Mouse (Mus musculus) heart, embryonic 11.5 days (tissue): ENCODE results near the gene Cpne6. TPM values are rescaled to one million over a fixed set of nuclear protein-coding genes. Genes with fewer than 3 reads are reported as not detected.
A peak's percentile ranks its signal among the peaks of the same experiment; 100 is the strongest.

ENCODE experiments used
- ATAC-seq: fragments of 200-750 bp; cut with Nextera tagmentation; replicated peaks from 2 replicates; pipeline ENCODE4 v1.8.0; 2017; ENCODE audit warnings: moderate library complexity; ENCODE audit not compliant: insufficient number of reproducible peaks, low FRiP score, low TSS enrichment
- H3K27ac ChIP-seq: fragments of 300-500 bp; sonication (generic); 2 replicates; pipeline ENCODE4 v1.5.1; 2014; ENCODE audit warnings: mild to moderate bottlenecking, low read depth, low read length
- H3K27me3 ChIP-seq: fragments of 300-500 bp; sonication (generic); 2 replicates; pipeline ENCODE4 v1.6.1; 2014; ENCODE audit warnings: mild to moderate bottlenecking, low read length, mixed read lengths; ENCODE audit not compliant: control insufficient read depth, insufficient read depth
- H3K36me3 ChIP-seq: fragments of 300-500 bp; sonication (generic); 2 replicates; pipeline ENCODE4 v1.6.1; 2014; ENCODE audit warnings: mild to moderate bottlenecking, low read length, moderate library complexity, mixed read lengths; ENCODE audit not compliant: control insufficient read depth, insufficient read depth
- H3K4me1 ChIP-seq: fragments of 300-500 bp; sonication (generic); 2 replicates; pipeline ENCODE4 v1.6.1; 2014; ENCODE audit warnings: low read length; ENCODE audit not compliant: control insufficient read depth, insufficient read depth
- H3K4me2 ChIP-seq: fragments of 300-500 bp; sonication (generic); 2 replicates; pipeline ENCODE4 v1.6.1; 2014; ENCODE audit warnings: mild to moderate bottlenecking, moderate library complexity
- H3K4me3 ChIP-seq: fragments of 300-500 bp; sonication (generic); 2 replicates; pipeline ENCODE4 v1.5.1; 2014; ENCODE audit warnings: low read depth, low read length
- H3K9ac ChIP-seq: fragments of 300-500 bp; sonication (generic); 2 replicates; pipeline ENCODE4 v1.6.1; 2014; ENCODE audit warnings: mild to moderate bottlenecking, low read depth, low read length, moderate library complexity
- H3K9me3 ChIP-seq: fragments of 300-500 bp; sonication (generic); replicated peaks from 2 replicates; pipeline ENCODE4 v1.6.1; 2016; ENCODE audit warnings: low read length; ENCODE audit not compliant: control insufficient read depth
- WGBS: fragments of 180-500 bp; shearing (Covaris S2); extraction: QIAGEN DNeasy Blood & Tissue Kit; methylation state at CpG from one replicate; pipeline ENCODE4 v1.1.7; 2014; ENCODE audit not compliant: insufficient replicate concordance; 5-methylcytosine and 5-hydroxymethylcytosine counted together
- polyA plus RNA-seq: library from polyadenylated mRNA; unstranded; fragments of >200 nt; fragmentation: Nextera tagmentation; extraction: Ambion mirVana; gene quantifications from 2 replicates; pipeline ENCODE4 v1.2.1, GENCODE M21; 2014

Gene Cpne6
- polyA plus RNA-seq, 1 experiment from 2014 or later: 0.43 TPM

DNA sequence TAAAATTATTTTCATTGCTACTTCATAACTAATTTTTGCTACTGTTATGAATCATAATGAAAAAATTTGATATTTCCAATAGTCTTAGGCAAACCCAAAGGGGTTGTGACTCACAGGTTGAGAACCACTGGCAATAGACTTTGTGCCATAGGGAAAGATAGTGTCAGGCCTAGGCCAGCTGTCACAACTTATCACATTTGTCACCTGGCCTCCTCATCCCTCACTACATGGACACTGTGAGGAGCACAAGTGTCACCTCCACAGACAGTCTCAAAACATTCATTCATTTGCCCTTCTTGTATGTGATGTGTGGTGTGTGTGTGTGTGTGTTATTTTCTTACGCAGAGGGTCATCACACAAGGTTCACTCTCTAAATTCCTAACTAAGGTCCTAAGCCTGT lies 32.8 kb upstream of the Cpne6 start:
- ATAC-seq: no peak
- no peaks in the 10 kb centered on the region for H3K4me1 ChIP-seq
- 91% methylated on average over 1 of the region's 1 CpGs for WGBS
- no peak overlapping the region for H3K4me2 ChIP-seq
- H3K36me3 ChIP-seq: no peaks in the 10 kb centered on the region
- no peak overlapping the region for H3K27ac ChIP-seq
- no peak overlapping the region for H3K4me3 ChIP-seq
- no peaks in the 10 kb centered on the region for H3K9me3 ChIP-seq
- H3K9ac ChIP-seq: no peak overlapping the region
- H3K27me3 ChIP-seq: no peaks in the 10 kb centered on the region

- H3K36me3 ChIP-seq: no peaks in the 10 kb centered on the region
- no peak overlapping the region for H3K4me3 ChIP-seq
- H3K4me1 ChIP-seq: no peaks in the 10 kb centered on the region
- H3K9ac ChIP-seq: no peak overlapping the region
- no peak for ATAC-seq
- H3K27me3 ChIP-seq: no peaks in the 10 kb centered on the region
- no peaks in the 10 kb centered on the region for H3K9me3 ChIP-seq
- 60% methylated on average over 5 of the region's 5 CpGs for WGBS
- peak overlapping the region; percentile 62; the same call in 1 of the 2 replicates for H3K4me2 ChIP-seq
- no peak overlapping the region for H3K27ac ChIP-seq
These were observed 32.4 kb upstream of the Cpne6 start for GRCm38 (mm10) chr14:55477829-55478228.

- Histone ChIP-seq H3K36me3 (no peaks in the 10 kb centered on the region), H3K27me3 (no peaks in the 10 kb centered on the region), H3K4me2 (peak within 1 kb of the TSS; percentile 62), H3K27ac (peak within 1 kb of the TSS; percentile 75), H3K4me3 (peak within 1 kb of the TSS; percentile 56), H3K4me1 (no peaks in the 10 kb centered on the region), H3K9me3 (no peaks in the 10 kb centered on the region), H3K9ac (peak within 1 kb of the TSS; percentile 78)
- WGBS: under 1% methylated on average over 38 of the region's 38 CpGs
- ATAC-seq: peak; percentile 95
These were observed 31.3 kb upstream of the Cpne6 start, which contains the start of gene Dhrs4 for GRCm38 (mm10) chr14:55478651-55479599. Gene Dhrs4 (plus strand): TSS chr14:55478758.

GRCm38 (mm10) chr14:55479629-55480028 lies 30.6 kb upstream of the Cpne6 start:
- Histone ChIP-seq H3K36me3 (no peaks in the 10 kb centered on the region), H3K9me3 (no peaks in the 10 kb centered on the region), H3K27ac (no peak overlapping the region), H3K4me1 (no peaks in the 10 kb centered on the region), H3K9ac (no peak overlapping the region), H3K4me2 (no peak overlapping the region), H3K27me3 (no peaks in the 10 kb centered on the region), H3K4me3 (no peak overlapping the region)
- WGBS: 87% methylated on average over 10 of the region's 10 CpGs
- no peak for ATAC-seq

DNA sequence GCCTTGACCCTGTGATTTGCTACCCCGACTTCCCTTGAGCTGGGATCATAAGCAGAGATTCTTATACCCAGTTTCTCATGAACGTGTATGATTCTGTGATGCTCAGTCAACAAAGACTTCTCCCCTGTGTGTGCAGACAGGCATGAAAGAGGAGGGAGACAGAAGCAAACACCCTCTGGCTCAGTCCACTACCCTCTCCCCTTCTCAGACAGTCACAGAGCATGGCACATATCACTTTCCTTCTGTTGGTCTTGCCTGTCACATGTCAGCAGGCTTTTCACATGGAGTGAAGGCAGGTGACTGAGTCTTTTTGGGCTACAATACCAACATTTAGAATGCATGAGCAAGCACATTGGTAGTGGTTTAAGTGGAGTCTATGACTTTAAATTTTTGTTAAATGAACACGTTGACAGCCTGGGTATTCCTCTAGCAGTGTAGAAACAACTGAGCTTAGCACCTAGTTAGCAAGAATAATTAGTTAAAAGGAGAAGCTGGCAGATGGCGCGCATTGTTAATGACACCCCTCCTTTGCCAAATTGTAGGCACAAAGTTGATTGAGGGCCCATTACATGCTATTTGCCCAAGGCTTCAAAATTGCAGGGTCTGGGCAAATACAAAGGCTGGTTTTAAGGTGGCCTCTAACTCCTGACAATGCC lies 25.7 kb upstream of the Cpne6 start:
- 72% methylated on average over 5 of the region's 5 CpGs for whole genome bisulfite sequencing
- Histone ChIP-seq H3K4me2 (no peak overlapping the region), H3K27ac (no peak overlapping the region), H3K27me3 (no peaks in the 10 kb centered on the region), H3K9me3 (no peaks in the 10 kb centered on the region), H3K4me1 (no peaks in the 10 kb centered on the region), H3K36me3 (no peaks in the 10 kb centered on the region), H3K4me3 (no peak overlapping the region), H3K9ac (no peak overlapping the region)
- ATAC-seq: no peak

GRCm38 (mm10) chr14:55486836-55487235 lies 23.4 kb upstream of the Cpne6 start:
- WGBS: 72% methylated on average over 8 of the region's 8 CpGs

GRCm38 (mm10) chr14:55490361-55491201 lies 19.7 kb upstream of the Cpne6 start, which contains the start of gene Carmil3:
Gene Carmil3 (plus strand): TSS chr14:55490651.
- peaks cover 4% of the 10 kb centered on the region; the same call in 1 of the 2 replicates for H3K4me1 ChIP-seq
- peak within 1 kb of the TSS; percentile 99 for H3K4me2 ChIP-seq
- H3K36me3 ChIP-seq: no peaks in the 10 kb centered on the region
- ATAC-seq: peak; percentile 74
- 0 out of 2 replicates have a peak, but pooled peaks cover 2% of the 10 kb centered on the region for H3K27me3 ChIP-seq
- H3K27ac ChIP-seq: peak within 1 kb of the TSS; percentile 29; the same call in 1 of the 2 replicates
- WGBS: under 1% methylated on average over 68 of the region's 68 CpGs
- H3K4me3 ChIP-seq: peak within 1 kb of the TSS; percentile 76
- peak within 1 kb of the TSS; percentile 71 for H3K9ac ChIP-seq
- no peaks in the 10 kb centered on the region for H3K9me3 ChIP-seq

More at GRCm38 (mm10) chr14:55486836-55487235, 23.4 kb upstream of the Cpne6 start:
- Histone ChIP-seq H3K4me1 (peaks cover 4% of the 10 kb centered on the region; the same call in 1 of the 2 replicates), H3K36me3 (no peaks in the 10 kb centered on the region), H3K4me3 (no peak overlapping the region), H3K4me2 (no peak overlapping the region), H3K9ac (no peak overlapping the region), H3K9me3 (no peaks in the 10 kb centered on the region), H3K27me3 (no peaks in the 10 kb centered on the region), H3K27ac (no peak overlapping the region)
- no peak for ATAC-seq
